8 mouse cellular contexts compared by ENCODE assay signal in genomic region chr1:178336777-178337481, GRCm38 (mm10). TPM values are rescaled to one million over a fixed set of nuclear protein-coding genes. Genes with fewer than 3 reads are reported as not detected.
DNase-seq lines count a peak whose midpoint lies in the region; ATAC-seq and TF ChIP-seq lines count a peak whose summit lies in the region.

No protein-coding gene starts in this region.

- H3K36me3 ChIP-seq in forebrain, postnatal 0 days (ENCODE audit: insufficient read depth), result peaks cover 20% of the 10 kb centered on the region
- H3K36me3 ChIP-seq in kidney, postnatal 0 days (ENCODE audit: insufficient read depth, low read length), result peaks cover 26% of the 10 kb centered on the region

- peak; percentile 49 to 72 for DNase-seq in layer of hippocampus, adult 18-20 months (ENCODE audit: low spot score in 2 of 2)
- DNase-seq in layer of hippocampus, adult 9-11 months, result no peak
- DNase-seq in forebrain, postnatal 0 days, result peak; percentile 61
- peak; percentile 42 for DNase-seq in kidney, postnatal 0 days (ENCODE audit: low spot score)
- DNase-seq in spleen, adult 18-20 months, result peak; percentile 56 to 57
- DNase-seq in adrenal gland, postnatal 10 days, result no peak

- peak overlapping the region; percentile 100 for H3K4me3 ChIP-seq in forebrain, postnatal 0 days (ENCODE audit: low read depth, low read length)
- peak overlapping the region; percentile 100 for H3K4me3 ChIP-seq in kidney, postnatal 0 days (replicated peaks; ENCODE audit: low read depth, low read length)

- H3K4me1 ChIP-seq in forebrain, postnatal 0 days (ENCODE audit: insufficient read depth), result peaks cover 19% of the 10 kb centered on the region
- peaks cover 10% of the 10 kb centered on the region; the same call in 1 of the 2 replicates for H3K4me1 ChIP-seq in kidney, postnatal 0 days (replicated peaks; ENCODE audit: insufficient read depth, low read length)

- no peaks in the 10 kb centered on the region for H3K9me3 ChIP-seq in forebrain, postnatal 0 days (ENCODE audit: low read length)
- no peaks in the 10 kb centered on the region for H3K9me3 ChIP-seq in kidney, postnatal 0 days (replicated peaks; ENCODE audit: low read length)

- under 1% methylated on average over 84 of the region's 89 CpGs for WGBS in forebrain, postnatal 0 days
- under 1% methylated on average over 76 of the region's 89 CpGs for WGBS in kidney, postnatal 0 days

- H3K27ac ChIP-seq in forebrain, postnatal 0 days (ENCODE audit: low read depth, low read length), result peak overlapping the region; percentile 100
- H3K27ac ChIP-seq in kidney, postnatal 0 days, result peak overlapping the region; percentile 100

- H3K4me2 ChIP-seq in forebrain, postnatal 0 days (ENCODE audit: low read depth), result peak overlapping the region; percentile 56
- H3K4me2 ChIP-seq in kidney, postnatal 0 days (ENCODE audit: low read length), result peak overlapping the region; percentile 83

- ATAC-seq in activated CD4-positive, CD25-positive, alpha-beta regulatory T cell, adult 4 months, result peak; percentile 20
- ATAC-seq in forebrain, postnatal 0 days, result peak; percentile 53
- peak; percentile 12 for ATAC-seq in kidney, postnatal 0 days (replicated peaks; ENCODE audit: low FRiP score, low read depth)
- ATAC-seq in megakaryocyte, adult 5-6 weeks (ENCODE audit: poor library complexity, severe bottlenecking), result peak; percentile 48

- no peaks in the 10 kb centered on the region for H3K27me3 ChIP-seq in forebrain, postnatal 0 days (ENCODE audit: insufficient read depth, low read length)
- no peaks in the 10 kb centered on the region for H3K27me3 ChIP-seq in kidney, postnatal 0 days (ENCODE audit: insufficient read depth, low read length)

- peak; percentile 48 for TF ChIP-seq CTCF in forebrain, postnatal 0 days (IDR thresholded peaks at IDR 0.05; ENCODE audit: low read depth)
- TF ChIP-seq CTCF in kidney, postnatal 0 days (IDR thresholded peaks at IDR 0.05; ENCODE audit: low read depth), result no peak

- H3K9ac ChIP-seq in forebrain, postnatal 0 days, result peak overlapping the region; percentile 100
- H3K9ac ChIP-seq in kidney, postnatal 0 days (ENCODE audit: low read depth, low read length), result peak overlapping the region; percentile 100

RNA-seq across cellular contexts. Expression of gene Hnrnpu, which starts 0.7 kb away (rescaled TPM):
- 100 to 1,000 TPM; 380 to 416 TPM for total RNA-seq in layer of hippocampus, adult 18-20 months (2021)
- polyA plus RNA-seq in activated CD4-positive, CD25-positive, alpha-beta regulatory T cell, adult 4 months (2017; shearing (Covaris generic)), result 100 to 1,000 TPM in 1 of 2 experiments, 10 to 100 TPM in 1; 91.3 to 137 TPM
- 245 and 299 TPM in 2 replicates for total RNA-seq in forebrain, postnatal 0 days (2014; rRNA removed)
- polyA plus RNA-seq in forebrain, postnatal 0 days (2015; fragmentation: Nextera tagmentation; extraction: Ambion mirVana), result 187 and 229 TPM in 2 replicates
- polyA plus RNA-seq in kidney, postnatal 0 days (2015; fragmentation: Nextera tagmentation; extraction: Ambion mirVana), result 274 and 302 TPM in 2 replicates
- 418 and 446 TPM in 2 replicates for total RNA-seq in megakaryocyte, adult 5-6 weeks (2015)
- total RNA-seq in megakaryocyte, adult 5-6 weeks (2017), result 321 and 398 TPM in 2 replicates
- 100 to 1,000 TPM; 328 to 391 TPM for total RNA-seq in adrenal gland, postnatal 10 days (2021)

RNA-seq across cellular contexts. Expression of gene Cox20, which starts 18.0 kb away (rescaled TPM):
- total RNA-seq in layer of hippocampus, adult 18-20 months (2021), result 10 to 100 TPM; 37.1 to 38.9 TPM
- polyA plus RNA-seq in activated CD4-positive, CD25-positive, alpha-beta regulatory T cell, adult 4 months (2017; shearing (Covaris generic)), result 100 to 1,000 TPM; 176 to 202 TPM
- 46.3 and 54.9 TPM in 2 replicates for total RNA-seq in forebrain, postnatal 0 days (2014; rRNA removed)
- 111 and 144 TPM in 2 replicates for polyA plus RNA-seq in forebrain, postnatal 0 days (2015; fragmentation: Nextera tagmentation; extraction: Ambion mirVana)
- polyA plus RNA-seq in kidney, postnatal 0 days (2015; fragmentation: Nextera tagmentation; extraction: Ambion mirVana), result 216 and 225 TPM in 2 replicates
- total RNA-seq in megakaryocyte, adult 5-6 weeks (2015), result 163 and 174 TPM in 2 replicates
- 137 and 158 TPM in 2 replicates for total RNA-seq in megakaryocyte, adult 5-6 weeks (2017)
- total RNA-seq in adrenal gland, postnatal 10 days (2021), result 10 to 100 TPM; 78.7 to 88.8 TPM

Comparison
In these comparisons a context has a peak if more than half of its experiments do, and no peak if none do; other contexts are left out.
1. DNase-seq: peak in layer of hippocampus, adult 18-20 months (2 of 2), forebrain, postnatal 0 days (single experiment), kidney, postnatal 0 days (single experiment) and spleen, adult 18-20 months (2 of 2); none in layer of hippocampus, adult 9-11 months (single experiment) and adrenal gland, postnatal 10 days (single experiment).
2. Peak in every context shown above with its lines, with median percentiles within 50 percentile points of each other: ATAC-seq.